Mouse (Mus musculus): ENCODE data around the gene Zmat5. TPM values are rescaled to one million over a fixed set of nuclear protein-coding genes. Genes with fewer than 3 reads are reported as not detected.

The Zmat5 gene
- polyA plus RNA-seq, 2 experiments: 15.5 to 25.7 TPM

- no peak for ATAC-seq (ENCODE audit: insufficient read depth)
- peaks cover 6% of the 10 kb centered on the region for H3K27me3 ChIP-seq (ENCODE audit: control insufficient read depth, insufficient read depth, low read length)
These were observed 50.4 kb downstream of the Zmat5 start for GRCm38 (mm10) chr11:4754867-4755266.

GRCm38 (mm10) chr11:4756460-4756859 lies 52.0 kb downstream of the Zmat5 start:
- no peak for TF ChIP-seq CTCF (IDR thresholded peaks at IDR 0.05; ENCODE audit: low read depth)
- TF ChIP-seq EP300 (IDR thresholded peaks at IDR 0.05; ENCODE audit: low read depth): no peak
- H3K27ac ChIP-seq: no peak overlapping the region
- no peaks in the 10 kb centered on the region for H3K4me1 ChIP-seq (replicated peaks; ENCODE audit: control insufficient read depth in 2 of 2, insufficient read depth in 2 of 2, low read length in 1 of 2)
- no peaks in the 10 kb centered on the region; the same call in 1 of the 2 replicates for H3K27me3 ChIP-seq (ENCODE audit: control insufficient read depth, insufficient read depth, low read length)
- ATAC-seq (ENCODE audit: insufficient read depth) (no peak), DNase-seq (ENCODE audit: low read depth in 3 of 3, low spot score in 3 of 3) (no peak)
- H3K4me3 ChIP-seq (ENCODE audit: insufficient read depth in 1 of 2, low read depth in 2 of 2, low read length in 2 of 2): no peak overlapping the region
- no peak overlapping the region for H3K9ac ChIP-seq (replicated peaks)
- H3K36me3 ChIP-seq (replicated peaks; ENCODE audit: control insufficient read depth, insufficient read depth, low read depth): no peaks in the 10 kb centered on the region
- WGBS (ENCODE audit: insufficient replicate concordance): 54% methylated on average over 9 of the region's 9 CpGs
- H3K4me2 ChIP-seq (ENCODE audit: low read depth): no peak overlapping the region
- no peaks in the 10 kb centered on the region; the same call in 1 of the 2 replicates for H3K9me3 ChIP-seq (ENCODE audit: control insufficient read depth, low read length)

More at GRCm38 (mm10) chr11:4754867-4755266, 50.4 kb downstream of the Zmat5 start:
- no peak overlapping the region for H3K4me3 ChIP-seq (ENCODE audit: insufficient read depth in 1 of 2, low read depth in 2 of 2, low read length in 2 of 2)
- no peak for DNase-seq (ENCODE audit: low read depth in 3 of 3, low spot score in 3 of 3)
- WGBS (ENCODE audit: insufficient replicate concordance): 65% methylated on average over 11 of the region's 11 CpGs
- no peaks in the 10 kb centered on the region for H3K4me1 ChIP-seq (replicated peaks; ENCODE audit: control insufficient read depth in 2 of 2, insufficient read depth in 2 of 2, low read length in 1 of 2)
- no peaks in the 10 kb centered on the region for H3K36me3 ChIP-seq (replicated peaks; ENCODE audit: control insufficient read depth, insufficient read depth, low read depth)
- no peak overlapping the region for H3K4me2 ChIP-seq (ENCODE audit: low read depth)
- no peak overlapping the region for H3K27ac ChIP-seq
- H3K9ac ChIP-seq (replicated peaks): no peak overlapping the region
- TF ChIP-seq CTCF (IDR thresholded peaks at IDR 0.05; ENCODE audit: low read depth) (no peak), EP300 (IDR thresholded peaks at IDR 0.05; ENCODE audit: low read depth) (no peak)
- no peaks in the 10 kb centered on the region; the same call in 1 of the 2 replicates for H3K9me3 ChIP-seq (ENCODE audit: control insufficient read depth, low read length)

- H3K27me3 ChIP-seq (ENCODE audit: control insufficient read depth, insufficient read depth, low read length): no peaks in the 10 kb centered on the region; the same call in 1 of the 2 replicates
- 48% methylated on average over 11 of the region's 11 CpGs for WGBS (ENCODE audit: insufficient replicate concordance)
- no peak overlapping the region for H3K4me2 ChIP-seq (ENCODE audit: low read depth)
These were observed 52.7 kb downstream of the Zmat5 start for GRCm38 (mm10) chr11:4756984-4757788.

GRCm38 (mm10) chr11:4757789-4758158 lies 53.3 kb downstream of the Zmat5 start:
- 36% methylated on average over 4 of the region's 4 CpGs for WGBS (ENCODE audit: insufficient replicate concordance)

More at GRCm38 (mm10) chr11:4756984-4757788, 52.7 kb downstream of the Zmat5 start:
- ATAC-seq (ENCODE audit: insufficient read depth) (no peak), DNase-seq (ENCODE audit: low read depth in 3 of 3, low spot score in 3 of 3) (no peak)
- H3K27ac ChIP-seq: no peak overlapping the region
- TF ChIP-seq CTCF (IDR thresholded peaks at IDR 0.05; ENCODE audit: low read depth): no peak
- no peak for TF ChIP-seq EP300 (IDR thresholded peaks at IDR 0.05; ENCODE audit: low read depth)
- no peak overlapping the region for H3K9ac ChIP-seq (replicated peaks)
- no peak overlapping the region for H3K4me3 ChIP-seq (ENCODE audit: insufficient read depth in 1 of 2, low read depth in 2 of 2, low read length in 2 of 2)
- no peaks in the 10 kb centered on the region for H3K4me1 ChIP-seq (replicated peaks; ENCODE audit: control insufficient read depth in 2 of 2, insufficient read depth in 2 of 2, low read length in 1 of 2)
- no peaks in the 10 kb centered on the region for H3K36me3 ChIP-seq (replicated peaks; ENCODE audit: control insufficient read depth, insufficient read depth, low read depth)
- no peaks in the 10 kb centered on the region; the same call in 1 of the 2 replicates for H3K9me3 ChIP-seq (ENCODE audit: control insufficient read depth, low read length)

GRCm38 (mm10) chr11:4760438-4760837 lies 56.0 kb downstream of the Zmat5 start:
- ATAC-seq (ENCODE audit: insufficient read depth): no peak
- no peak for DNase-seq (ENCODE audit: low read depth in 3 of 3, low spot score in 3 of 3)

More at GRCm38 (mm10) chr11:4757789-4758158, 53.3 kb downstream of the Zmat5 start:
- H3K4me3 ChIP-seq (ENCODE audit: insufficient read depth in 1 of 2, low read depth in 2 of 2, low read length in 2 of 2): no peak overlapping the region
- H3K27ac ChIP-seq: no peak overlapping the region
- H3K9ac ChIP-seq (replicated peaks): no peak overlapping the region
- H3K9me3 ChIP-seq (ENCODE audit: control insufficient read depth, low read length): no peaks in the 10 kb centered on the region; the same call in 1 of the 2 replicates
- TF ChIP-seq EP300 (IDR thresholded peaks at IDR 0.05; ENCODE audit: low read depth): no peak
- no peak for TF ChIP-seq CTCF (IDR thresholded peaks at IDR 0.05; ENCODE audit: low read depth)
- no peak overlapping the region for H3K4me2 ChIP-seq (ENCODE audit: low read depth)
- H3K4me1 ChIP-seq (replicated peaks; ENCODE audit: control insufficient read depth in 2 of 2, insufficient read depth in 2 of 2, low read length in 1 of 2): no peaks in the 10 kb centered on the region
- no peaks in the 10 kb centered on the region; the same call in 1 of the 2 replicates for H3K27me3 ChIP-seq (ENCODE audit: control insufficient read depth, insufficient read depth, low read length)
- no peak for ATAC-seq (ENCODE audit: insufficient read depth)
- H3K36me3 ChIP-seq (replicated peaks; ENCODE audit: control insufficient read depth, insufficient read depth, low read depth): no peaks in the 10 kb centered on the region
- no peak for DNase-seq (ENCODE audit: low read depth in 3 of 3, low spot score in 3 of 3)

More at GRCm38 (mm10) chr11:4760438-4760837, 56.0 kb downstream of the Zmat5 start:
- no peaks in the 10 kb centered on the region for H3K9me3 ChIP-seq (ENCODE audit: control insufficient read depth, low read length)
- H3K4me1 ChIP-seq (replicated peaks; ENCODE audit: control insufficient read depth in 2 of 2, insufficient read depth in 2 of 2, low read length in 1 of 2): no peaks in the 10 kb centered on the region
- WGBS (ENCODE audit: insufficient replicate concordance): 37% methylated on average over 4 of the region's 4 CpGs
- H3K36me3 ChIP-seq (replicated peaks; ENCODE audit: control insufficient read depth, insufficient read depth, low read depth): no peaks in the 10 kb centered on the region
- H3K4me2 ChIP-seq (ENCODE audit: low read depth): no peak overlapping the region
- no peak for TF ChIP-seq EP300 (IDR thresholded peaks at IDR 0.05; ENCODE audit: low read depth)
- no peak for TF ChIP-seq CTCF (IDR thresholded peaks at IDR 0.05; ENCODE audit: low read depth)
- no peak overlapping the region for H3K9ac ChIP-seq (replicated peaks)
- no peak overlapping the region for H3K4me3 ChIP-seq (ENCODE audit: insufficient read depth in 1 of 2, low read depth in 2 of 2, low read length in 2 of 2)
- no peaks in the 10 kb centered on the region; the same call in 1 of the 2 replicates for H3K27me3 ChIP-seq (ENCODE audit: control insufficient read depth, insufficient read depth, low read length)
- H3K27ac ChIP-seq: no peak overlapping the region
